Mouse (Mus musculus) limb, embryonic 14.5 days (tissue): ENCODE results near the gene Micu1. TPM values are rescaled to one million over a fixed set of nuclear protein-coding genes. Genes with fewer than 3 reads are reported as not detected.
A peak's percentile ranks its signal among the peaks of the same experiment; 100 is the strongest.

Experiments
- ATAC-seq: fragments of 200-750 bp; cut with Nextera tagmentation; 2 replicates; pipeline ENCODE4 v1.8.0; 2017; ENCODE audit warnings: low read depth, moderate number of reproducible peaks, moderate TSS enrichment; ENCODE audit not compliant: low FRiP score
- DNase-seq: peaks from one replicate; pipeline ENCODE4 v3.0.0-alpha.2; 2015; ENCODE audit warnings: low spot score
- H3K27ac ChIP-seq: fragments of 300-500 bp; sonication (generic); replicated peaks from 2 replicates; pipeline ENCODE4 v1.5.1; 2014; ENCODE audit warnings: low read depth, mild to moderate bottlenecking, low read length, moderate library complexity, mixed read lengths
- H3K27me3 ChIP-seq: fragments of 300-500 bp; sonication (generic); 2 replicates; pipeline ENCODE4 v1.6.1; 2014; ENCODE audit warnings: low read length, mixed read lengths; ENCODE audit not compliant: control insufficient read depth, insufficient read depth
- H3K36me3 ChIP-seq: fragments of 300-500 bp; sonication (generic); 2 replicates; pipeline ENCODE4 v1.6.1; 2014; ENCODE audit warnings: mild to moderate bottlenecking, low read length, moderate library complexity, mixed read lengths; ENCODE audit not compliant: control insufficient read depth, insufficient read depth
- H3K4me1 ChIP-seq: fragments of 300-500 bp; sonication (generic); 2 replicates; pipeline ENCODE4 v1.6.1; 2014; ENCODE audit warnings: antibody characterized with exemption, low read length, mixed read lengths; ENCODE audit not compliant: control insufficient read depth, insufficient read depth
- H3K4me2 ChIP-seq: fragments of 300-500 bp; sonication (generic); replicated peaks from 2 replicates; pipeline ENCODE4 v1.6.1; 2014; ENCODE audit warnings: low read depth, mild to moderate bottlenecking, low read length, moderate library complexity; ENCODE audit not compliant: severe bottlenecking
- H3K4me3 ChIP-seq: fragments of 300-500 bp; sonication (generic); replicated peaks from 2 replicates; pipeline ENCODE4 v1.5.1; 2014; ENCODE audit warnings: low read length
- H3K9ac ChIP-seq: fragments of 300-500 bp; sonication (generic); 2 replicates; pipeline ENCODE4 v1.6.1; 2014; ENCODE audit warnings: mild to moderate bottlenecking, low read depth, low read length, moderate library complexity; ENCODE audit not compliant: severe bottlenecking
- H3K9me3 ChIP-seq: fragments of 300-500 bp; sonication (generic); 2 replicates; pipeline ENCODE4 v1.6.1; 2016; ENCODE audit warnings: low read length; ENCODE audit not compliant: control insufficient read depth
- POLR2A ChIP-seq: fragments of 200-500 bp; IDR thresholded peaks from 2 replicates; pipeline ENCODE4 v1.8.0; 2012; ENCODE audit warnings: inconsistent platforms, mild to moderate bottlenecking, moderate library complexity, borderline replicate concordance; ENCODE audit not compliant: insufficient read depth, insufficient read length; ENCODE audit errors: extremely low read depth
- WGBS: fragments of 180-500 bp; shearing (Covaris S2); extraction: QIAGEN DNeasy Blood & Tissue Kit; methylation state at CpG from one replicate; pipeline ENCODE4 v1.1.7; 2014; 5-methylcytosine and 5-hydroxymethylcytosine counted together
- polyA plus RNA-seq, 2 experiments: library from polyadenylated mRNA; depleted of rRNA in 1 of 2; stranded (reverse) in 1 of 2; unstranded in 1 of 2; fragments of >200 nt; fragmentation: Nextera tagmentation in 1 of 2; extraction: Ambion mirVana in 1 of 2; gene quantifications; 2 replicates each; pipeline versions ENCODE4 v1.2.1 to v1.2.3; 2012 to 2014

Gene Micu1
- polyA plus RNA-seq, 2 experiments, result 81.9 to 93.7 TPM

DNA sequence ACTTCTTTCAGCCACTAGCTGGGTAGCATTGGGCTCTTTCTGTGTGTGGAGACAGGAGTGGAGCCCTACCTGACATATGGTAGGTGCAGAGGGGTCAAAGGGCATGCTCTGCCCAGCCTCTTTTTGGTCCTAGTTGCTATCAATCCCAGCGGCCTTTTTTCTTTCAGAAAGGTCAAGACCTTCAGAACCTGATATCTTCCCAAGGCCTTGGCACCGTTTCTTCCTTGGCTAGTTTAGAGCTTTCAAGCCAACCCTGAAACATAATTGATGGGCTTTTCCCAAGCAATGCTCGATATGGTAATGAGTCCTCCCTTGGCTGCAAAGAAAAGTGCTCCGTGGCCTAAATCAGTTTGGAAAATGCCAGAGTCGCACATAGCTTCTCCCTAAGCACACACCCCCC is 140.8 kb downstream of the Micu1 start:
- Histone ChIP-seq H3K27ac (no peak overlapping the region), H3K27me3 (no peaks in the 10 kb centered on the region), H3K4me3 (no peak overlapping the region), H3K4me2 (no peak overlapping the region), H3K36me3 (peaks cover 22% of the 10 kb centered on the region), H3K9ac (no peak overlapping the region), H3K9me3 (no peaks in the 10 kb centered on the region), H3K4me1 (no peaks in the 10 kb centered on the region)
- no peak for DNase-seq
- WGBS, result 48% methylated on average over 5 of the region's 5 CpGs
- no peak for TF ChIP-seq POLR2A
- no peak for ATAC-seq

DNA sequence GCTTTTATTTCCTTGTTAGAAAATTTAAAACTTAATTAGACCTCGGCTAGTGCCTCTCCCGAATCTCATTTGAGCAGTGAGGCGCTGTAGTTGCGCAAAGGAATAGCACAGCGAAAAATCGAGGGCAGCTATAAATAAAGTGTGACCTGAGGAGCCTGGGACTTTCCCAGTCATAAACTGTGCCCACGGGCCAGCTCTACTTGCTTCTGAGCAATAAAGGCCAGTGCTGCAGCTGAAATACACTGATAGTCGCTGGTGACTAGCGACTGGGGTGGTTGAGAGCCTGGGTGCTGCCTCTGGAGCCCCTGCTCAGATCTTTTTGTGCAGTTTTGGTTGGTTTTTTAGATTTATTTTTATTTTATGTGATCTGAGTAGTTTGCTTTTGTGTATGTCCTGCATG is 142.4 kb downstream of the Micu1 start:
- H3K4me2 ChIP-seq, result no peak overlapping the region
- no peaks in the 10 kb centered on the region for H3K9me3 ChIP-seq
- TF ChIP-seq POLR2A, result no peak
- no peak overlapping the region for H3K27ac ChIP-seq
- ATAC-seq, result no peak
- WGBS, result 36% methylated on average over 9 of the region's 9 CpGs
- DNase-seq, result no peak
- H3K36me3 ChIP-seq, result peaks cover 22% of the 10 kb centered on the region
- peaks cover 2% of the 10 kb centered on the region; the same call in 1 of the 2 replicates for H3K4me1 ChIP-seq
- H3K27me3 ChIP-seq, result no peaks in the 10 kb centered on the region
- no peak overlapping the region for H3K4me3 ChIP-seq
- no peak overlapping the region for H3K9ac ChIP-seq

DNA sequence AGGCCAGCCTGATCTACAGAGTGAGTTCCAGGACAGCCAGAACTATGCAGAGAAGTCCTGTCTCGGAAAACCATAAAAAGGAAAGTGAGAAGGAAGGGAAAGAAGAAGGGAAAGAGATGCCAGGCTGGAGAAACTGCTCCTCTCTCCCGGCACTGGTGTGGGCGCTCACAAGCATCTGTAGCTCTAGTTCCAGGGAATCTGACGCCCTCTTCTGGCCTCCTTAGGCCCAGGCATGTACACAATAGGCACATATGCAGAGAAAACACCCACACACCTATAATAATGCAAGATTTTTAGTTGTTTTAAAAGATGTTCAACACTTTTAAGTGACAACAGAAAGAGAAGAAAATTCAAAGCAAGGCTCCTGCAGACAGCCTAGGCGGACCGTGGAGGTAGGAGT is 144.1 kb downstream of the Micu1 start:
- Histone ChIP-seq H3K4me3 (no peak overlapping the region), H3K4me1 (peaks cover 2% of the 10 kb centered on the region; the same call in 1 of the 2 replicates), H3K4me2 (no peak overlapping the region), H3K36me3 (peaks cover 14% of the 10 kb centered on the region), H3K9me3 (no peaks in the 10 kb centered on the region), H3K27me3 (no peaks in the 10 kb centered on the region), H3K9ac (no peak overlapping the region), H3K27ac (no peak overlapping the region)
- TF ChIP-seq POLR2A, result no peak
- 80% methylated on average over 6 of the region's 6 CpGs for WGBS
- no peak for DNase-seq
- no peak for ATAC-seq

DNA sequence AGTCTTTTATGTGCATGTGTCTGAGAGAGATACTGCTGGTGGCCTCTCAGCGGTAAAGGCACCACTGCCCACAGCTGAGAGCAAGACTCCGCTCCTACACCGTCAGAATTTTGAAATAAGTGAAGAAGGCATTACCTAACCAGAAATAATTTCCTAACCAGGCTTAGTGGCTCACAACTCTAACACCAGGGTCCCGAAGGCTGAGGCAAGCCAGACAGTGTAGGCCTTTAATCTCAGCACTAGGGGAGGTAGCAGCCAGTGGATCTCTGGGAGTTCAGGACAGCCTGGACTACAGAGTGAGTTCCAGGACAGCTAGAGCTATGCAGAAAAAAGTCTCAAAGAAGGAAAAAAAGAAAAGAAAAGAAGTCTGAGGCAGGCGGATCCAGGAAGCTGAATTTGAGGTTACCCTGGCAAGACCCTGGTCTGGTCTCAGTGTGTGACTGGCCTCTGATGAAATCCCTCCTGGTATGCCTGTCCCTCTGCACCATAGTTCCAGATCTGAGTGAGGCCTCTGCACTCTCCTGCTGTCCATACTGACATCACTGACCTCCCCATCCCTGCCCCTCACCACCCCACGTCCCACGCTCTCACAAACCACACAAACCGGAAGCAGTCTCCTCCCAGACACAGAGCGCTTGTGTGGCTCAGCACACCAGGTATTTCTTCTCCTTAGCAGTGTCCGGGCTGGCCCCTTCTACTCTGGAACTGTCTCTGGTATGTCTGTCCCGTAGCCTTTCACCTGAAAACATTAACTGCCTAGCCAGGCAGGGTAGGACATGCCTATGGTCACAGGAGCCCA is 146.0 kb downstream of the Micu1 start:
- Histone ChIP-seq H3K4me2 (no peak overlapping the region), H3K27ac (peak overlapping the region; percentile 48; the same call in 1 of the 2 replicates), H3K9ac (no peak overlapping the region), H3K27me3 (no peaks in the 10 kb centered on the region), H3K4me1 (peaks cover 2% of the 10 kb centered on the region; the same call in 1 of the 2 replicates), H3K36me3 (peaks cover 3% of the 10 kb centered on the region; the same call in 1 of the 2 replicates), H3K9me3 (no peaks in the 10 kb centered on the region), H3K4me3 (no peak overlapping the region)
- DNase-seq (no peak), ATAC-seq (no peak)
- WGBS, result 77% methylated on average over 11 of the region's 11 CpGs
- no peak for TF ChIP-seq POLR2A

DNA sequence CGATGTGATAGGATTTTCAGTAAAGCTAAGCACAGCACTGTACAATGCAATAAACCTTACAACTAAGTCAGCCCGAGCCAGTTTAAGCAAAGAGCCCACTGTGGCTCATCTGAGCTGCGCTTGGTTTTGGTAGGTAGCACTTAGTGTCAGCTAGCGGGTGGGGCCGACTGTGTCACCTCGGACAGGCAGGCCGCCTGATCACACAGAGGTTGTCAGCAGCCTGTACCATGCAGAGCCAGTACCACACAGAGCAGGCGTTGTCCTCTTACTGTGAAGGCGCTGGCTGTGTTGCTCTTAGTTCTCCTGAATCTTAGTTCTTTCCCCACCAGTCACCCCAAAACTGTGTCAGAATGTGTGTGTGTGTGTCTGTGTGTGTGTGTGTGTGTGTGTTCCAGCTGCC is 146.7 kb downstream of the Micu1 start:
- H3K4me2 ChIP-seq, result no peak overlapping the region
- peaks cover 2% of the 10 kb centered on the region; the same call in 1 of the 2 replicates for H3K4me1 ChIP-seq
- WGBS, result 57% methylated on average over 9 of the region's 9 CpGs
- no peak overlapping the region for H3K4me3 ChIP-seq
- H3K9ac ChIP-seq, result no peak overlapping the region
- DNase-seq (no peak), ATAC-seq (no peak)
- no peaks in the 10 kb centered on the region for H3K27me3 ChIP-seq
- peaks cover 3% of the 10 kb centered on the region; the same call in 1 of the 2 replicates for H3K36me3 ChIP-seq
- H3K9me3 ChIP-seq, result no peaks in the 10 kb centered on the region
- no peak for TF ChIP-seq POLR2A
- H3K27ac ChIP-seq, result no peak overlapping the region
